Comparison of ENCODE assay signal across 8 mouse cellular contexts in genomic region chr1:149758092-149758782, GRCm38 (mm10).
A peak's percentile ranks its signal among the peaks of the same experiment; 100 is the strongest.
DNase-seq lines count a peak whose midpoint lies in the region; ATAC-seq and TF ChIP-seq lines count a peak whose summit lies in the region.

No protein-coding gene starts in this region.

- no peaks in the 10 kb centered on the region for H3K36me3 ChIP-seq in intestine, postnatal 0 days (ENCODE audit: control insufficient read depth, insufficient read depth)
- H3K36me3 ChIP-seq in stomach, postnatal 0 days (ENCODE audit: control insufficient read depth, insufficient read depth, low read length) = no peaks in the 10 kb centered on the region

- H3K4me2 ChIP-seq in intestine, postnatal 0 days (replicated peaks; ENCODE audit: low read depth) = no peak overlapping the region
- H3K4me2 ChIP-seq in stomach, postnatal 0 days (replicated peaks; ENCODE audit: low read depth) = no peak overlapping the region

- peak; percentile 92 for ATAC-seq in common myeloid progenitor, adult 5-6 weeks (replicated peaks; ENCODE audit: low read depth, poor library complexity, severe bottlenecking)
- ATAC-seq in intestine, postnatal 0 days = no peak
- no peak for ATAC-seq in stomach, postnatal 0 days (ENCODE audit: low FRiP score, low TSS enrichment)

- no peak overlapping the region for H3K9ac ChIP-seq in intestine, postnatal 0 days (ENCODE audit: low read depth, low read length)
- H3K9ac ChIP-seq in stomach, postnatal 0 days (ENCODE audit: low read length) = no peak overlapping the region

- no peaks in the 10 kb centered on the region for H3K27me3 ChIP-seq in intestine, postnatal 0 days (replicated peaks; ENCODE audit: control insufficient read depth, insufficient read depth, low read length)
- no peaks in the 10 kb centered on the region for H3K27me3 ChIP-seq in stomach, postnatal 0 days (ENCODE audit: control insufficient read depth, insufficient read depth, low read length)

- H3K27ac ChIP-seq in intestine, postnatal 0 days (ENCODE audit: low read depth, low read length) = no peak overlapping the region
- H3K27ac ChIP-seq in stomach, postnatal 0 days (replicated peaks) = no peak overlapping the region

- H3K4me1 ChIP-seq in intestine, postnatal 0 days (replicated peaks; ENCODE audit: control insufficient read depth, insufficient read depth, low read length) = no peaks in the 10 kb centered on the region
- H3K4me1 ChIP-seq in stomach, postnatal 0 days (replicated peaks; ENCODE audit: control insufficient read depth, insufficient read depth) = no peaks in the 10 kb centered on the region

- H3K9me3 ChIP-seq in intestine, postnatal 0 days (ENCODE audit: control insufficient read depth) = no peaks in the 10 kb centered on the region
- no peaks in the 10 kb centered on the region for H3K9me3 ChIP-seq in stomach, postnatal 0 days (ENCODE audit: control insufficient read depth, low read length)

- 81% methylated on average over 1 of the region's 1 CpGs for WGBS in intestine, postnatal 0 days
- WGBS in stomach, postnatal 0 days = 65% methylated on average over 1 of the region's 1 CpGs

- H3K4me3 ChIP-seq in intestine, postnatal 0 days (ENCODE audit: low read depth, low read length) = no peak overlapping the region
- H3K4me3 ChIP-seq in stomach, postnatal 0 days (ENCODE audit: low read depth, low read length) = no peak overlapping the region

- intact Hi-C loops in left cerebral cortex, postnatal 36 days (cut with DNase I) = no loop called here

- TF ChIP-seq CTCF in intestine, postnatal 0 days (IDR thresholded peaks at IDR 0.05; ENCODE audit: low read depth) = peak; percentile 70
- peak; percentile 77 for TF ChIP-seq CTCF in stomach, postnatal 0 days (IDR thresholded peaks at IDR 0.05; ENCODE audit: low read depth)

- DNase-seq in left cerebral cortex, adult 11 months (ENCODE audit: low spot score) = peak; percentile 33
- DNase-seq in left cerebral cortex, postnatal 36 days (ENCODE audit: low spot score in 2 of 2) = no peak
- DNase-seq in Muller cell, postnatal 12 days (ENCODE audit: inconsistent ontology term) = peak; percentile 64
- no peak for DNase-seq in stomach, postnatal 0 days (ENCODE audit: low spot score)
- DNase-seq in urinary bladder, adult 2 months (ENCODE audit: low spot score) = no peak
- no peak for DNase-seq in natural killer cell, adult 2 months (ENCODE audit: low spot score in 2 of 2)

- no peak for TF ChIP-seq EP300 in stomach, postnatal 0 days (optimal IDR thresholded peaks at IDR 0.05)

Comparison
In these comparisons a context has a peak if more than half of its experiments do, and no peak if none do; other contexts are left out.
1. DNase-seq: peak in left cerebral cortex, adult 11 months (single experiment) and Muller cell, postnatal 12 days (single experiment); none in left cerebral cortex, postnatal 36 days (0 of 2), stomach, postnatal 0 days (single experiment), urinary bladder, adult 2 months (single experiment) and natural killer cell, adult 2 months (0 of 2).